Mouse (Mus musculus) regulatory T cell (primary cell): ENCODE data around the gene Gnao1.

ENCODE experiments used
- in situ Hi-C: fragments of 300-600 bp; cut with MboI, MseI; formaldehyde crosslinking; loops from one replicate; pipeline ENCODE4 v1.15.1; 2025; ENCODE audit warnings: high pct_unique_total_duplicates

The Gnao1 gene

DNA sequence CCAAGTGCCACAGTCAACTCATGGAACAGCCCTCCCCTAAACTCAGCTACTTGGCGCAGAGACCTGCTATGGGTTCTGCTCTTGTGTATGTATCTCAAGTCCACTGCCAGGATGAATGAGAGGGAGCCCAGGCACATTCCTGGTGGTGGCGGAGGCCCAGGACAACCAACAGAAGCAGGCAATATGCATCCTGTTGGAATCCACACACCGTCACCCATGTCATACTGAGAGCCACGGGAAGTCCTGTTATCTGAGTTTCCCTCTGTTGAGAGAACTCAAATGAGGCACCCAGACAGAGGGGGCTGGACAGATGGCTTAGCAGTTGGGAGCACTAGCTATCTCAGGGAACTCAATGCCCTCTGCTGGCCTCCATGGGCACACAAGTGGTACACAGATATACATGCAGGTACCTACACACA is 131.9 kb downstream of the Gnao1 start:
- in situ Hi-C loops, result no loop called here

DNA sequence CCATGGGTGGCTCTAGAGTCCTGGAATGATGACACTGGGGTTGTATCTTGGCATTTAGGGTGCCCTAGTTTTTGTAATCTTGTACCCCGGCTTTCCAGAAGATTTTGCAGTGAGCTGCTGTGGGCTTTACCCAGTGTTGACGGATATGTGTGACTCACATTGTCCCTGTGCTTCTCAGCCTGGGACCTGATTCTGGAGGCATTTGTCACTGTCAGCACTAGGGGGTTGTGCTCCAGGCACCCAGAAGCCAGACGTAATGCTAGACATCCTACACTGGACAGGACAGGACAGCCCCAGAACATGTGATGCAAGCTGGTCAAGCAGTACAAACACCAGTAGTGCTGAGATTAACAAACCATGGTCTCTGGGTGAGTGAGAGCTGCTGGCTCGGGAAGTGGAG is 136.0 kb downstream of the Gnao1 start:
- in situ Hi-C loops, result no loop called here

DNA sequence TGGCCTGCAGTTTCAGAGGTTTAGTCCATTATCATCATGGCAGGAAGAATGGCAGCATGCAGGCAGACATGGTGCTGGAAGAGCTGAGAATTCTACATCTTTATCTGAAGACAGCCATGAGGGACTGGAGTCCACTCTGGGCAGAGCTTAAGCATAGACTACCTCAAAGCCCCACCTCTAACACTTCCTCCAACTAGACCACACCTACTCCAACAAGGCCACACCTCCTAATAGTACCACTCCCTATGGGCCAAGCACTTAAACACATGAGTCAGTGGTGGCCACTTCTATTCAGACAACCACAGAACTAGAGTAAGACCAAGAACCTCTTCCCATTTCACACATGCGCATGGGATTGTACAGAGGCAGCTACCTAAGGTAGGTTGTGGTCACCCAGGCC is 136.6 kb downstream of the Gnao1 start:
- in situ Hi-C loops, result no loop called here

DNA sequence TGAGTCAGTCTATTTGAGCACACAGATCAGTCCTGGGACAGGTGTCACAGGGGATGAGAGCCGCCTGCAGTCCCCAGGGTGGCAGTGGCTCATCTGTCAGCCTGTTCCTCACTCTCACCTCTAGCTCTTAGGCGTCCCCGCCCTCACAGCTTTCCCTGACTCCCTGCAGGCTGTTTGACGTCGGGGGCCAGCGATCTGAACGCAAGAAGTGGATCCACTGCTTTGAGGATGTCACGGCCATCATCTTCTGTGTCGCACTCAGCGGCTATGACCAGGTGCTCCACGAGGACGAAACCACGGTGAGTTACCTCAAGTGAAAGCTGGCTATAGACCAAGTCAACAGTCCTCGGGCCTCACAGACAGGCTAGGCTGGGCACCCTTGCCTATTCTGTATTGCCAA is 140.4 kb downstream of the Gnao1 start:
- in situ Hi-C loops, result no loop called here

DNA sequence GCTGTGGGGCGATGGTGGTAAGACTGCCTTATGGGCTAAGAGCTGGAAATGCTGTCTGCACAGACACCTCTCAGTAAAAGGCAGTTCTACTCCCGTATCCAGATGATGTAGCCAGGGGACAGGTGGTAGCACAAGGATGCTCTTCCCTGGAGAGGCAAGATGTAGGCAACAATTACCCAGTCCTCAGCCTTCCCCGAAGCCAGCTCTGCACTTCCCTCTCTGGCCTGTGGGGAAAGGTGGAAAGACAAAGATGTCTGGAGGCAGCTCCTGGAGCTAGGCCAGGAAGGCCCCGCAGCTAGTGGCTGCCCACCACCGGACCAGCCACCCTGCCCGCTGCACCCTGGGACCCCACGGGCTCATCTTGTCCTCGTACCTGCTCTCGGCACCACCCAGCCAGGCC is 142.7 kb downstream of the Gnao1 start:
- in situ Hi-C loops, result no loop called here

DNA sequence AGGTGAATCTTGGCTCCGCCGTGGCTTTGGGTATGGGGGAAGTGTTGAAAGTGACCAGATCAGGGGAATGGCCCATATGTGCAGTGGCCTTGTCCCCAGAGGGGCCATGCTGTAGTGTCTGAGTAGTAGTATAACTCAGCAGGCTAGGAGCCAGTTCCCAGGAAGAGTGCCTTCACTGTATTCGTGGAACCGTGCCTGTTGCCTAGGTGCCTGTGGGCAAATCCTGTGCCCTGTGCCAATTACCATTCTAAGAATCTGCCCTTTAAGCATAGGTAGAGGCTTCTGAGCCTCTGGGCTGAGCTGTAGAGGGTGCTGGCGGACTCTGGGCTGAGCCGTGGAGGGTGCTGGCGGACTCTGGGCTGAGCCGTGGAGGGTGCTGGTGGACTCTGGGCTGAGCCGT is 148.6 kb downstream of the Gnao1 start:
- in situ Hi-C loops, result no loop called here

DNA sequence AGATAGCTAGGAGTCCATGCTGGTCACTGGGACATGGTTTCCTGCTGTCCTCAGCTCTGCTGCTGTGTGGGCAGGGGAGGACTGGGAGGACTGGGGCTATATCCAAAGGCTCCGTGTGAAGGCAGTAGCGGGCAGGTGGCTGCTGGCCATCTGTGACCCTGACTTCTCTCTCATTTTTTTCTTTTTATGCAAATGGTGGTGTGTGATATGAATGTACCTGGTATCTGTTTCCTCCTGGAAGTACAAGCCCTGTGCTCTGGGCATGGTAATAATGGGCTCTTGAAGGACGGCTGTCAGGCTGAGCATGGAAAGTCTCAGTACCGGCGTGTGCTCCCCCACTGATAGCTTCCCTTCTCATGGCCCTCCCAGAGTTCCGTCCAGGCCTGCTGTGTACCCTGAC is 151.1 kb downstream of the Gnao1 start:
- in situ Hi-C loops, result no loop called here

DNA sequence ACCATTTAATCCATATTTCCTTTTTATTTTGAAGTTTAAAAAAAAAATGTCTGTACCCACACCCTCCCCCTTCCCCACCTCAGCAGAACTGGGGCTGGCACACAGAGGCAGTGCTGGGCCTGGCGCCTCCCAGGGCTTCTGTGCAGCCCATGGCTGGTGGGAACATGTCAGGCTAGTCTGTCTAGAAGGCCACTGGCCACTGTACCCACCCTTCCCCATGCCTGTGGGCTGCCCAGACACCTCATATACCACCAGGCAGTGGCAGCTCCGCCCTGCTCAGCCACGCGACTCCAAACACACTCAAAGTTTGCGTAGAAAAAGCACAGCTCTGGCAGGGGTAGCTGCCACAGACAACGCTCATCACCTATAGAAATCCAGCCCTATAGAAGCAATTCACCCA is 158.5 kb downstream of the Gnao1 start:
- in situ Hi-C loops, result no loop called here

DNA sequence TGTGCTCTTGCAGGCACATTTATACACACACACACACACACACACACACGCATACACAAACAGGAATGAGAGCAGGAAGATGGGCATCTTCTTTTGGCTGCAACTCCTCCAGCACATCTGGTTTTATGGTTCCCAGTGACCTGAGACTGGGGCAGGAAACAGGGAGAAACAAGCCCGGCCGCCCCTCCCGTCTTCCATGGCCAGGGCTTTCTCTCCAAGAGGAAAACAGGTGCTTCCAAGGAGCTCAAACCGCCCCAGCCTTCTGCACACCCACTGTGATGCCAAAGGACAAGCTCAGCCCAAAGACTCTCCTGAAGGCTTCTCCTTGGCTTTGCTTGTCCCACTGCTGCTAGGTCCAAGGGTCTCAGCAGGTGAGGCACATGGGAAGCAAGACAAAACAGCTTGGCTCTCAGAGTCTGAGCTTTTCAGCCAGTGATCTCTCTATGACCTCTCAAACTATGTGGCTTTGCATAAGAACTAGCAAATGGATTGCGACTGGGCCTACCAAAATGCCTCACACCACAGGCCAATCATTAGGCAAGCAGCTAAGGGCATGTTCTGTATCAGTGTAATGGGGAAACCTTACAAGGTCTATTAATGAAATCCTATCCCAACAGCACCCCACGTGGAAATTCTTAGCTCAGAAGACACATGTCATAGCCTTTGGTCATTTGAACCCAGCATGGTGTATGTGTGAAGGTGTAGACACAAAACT is 160.0 kb downstream of the Gnao1 start:
- in situ Hi-C loops, result no loop called here

DNA sequence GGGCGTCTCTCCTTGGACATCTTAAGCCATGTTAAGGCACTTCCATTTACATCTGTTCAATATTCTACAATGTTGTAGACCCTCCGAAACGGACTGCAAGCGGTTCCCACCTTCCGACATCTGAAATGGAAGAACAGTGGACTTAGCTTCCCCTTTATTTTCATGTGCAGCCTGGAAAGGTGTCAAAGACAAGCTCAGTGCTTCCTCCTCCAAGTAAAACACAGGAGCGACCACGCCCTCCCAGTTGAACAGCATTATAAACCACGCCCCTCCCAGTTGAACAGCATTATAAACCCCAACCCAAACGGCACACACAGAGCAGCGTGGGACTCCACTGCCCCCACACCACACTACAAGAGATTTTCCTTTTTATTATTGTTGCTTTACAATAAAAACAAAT is 161.7 kb downstream of the Gnao1 start:
- in situ Hi-C loops, result no loop called here

DNA sequence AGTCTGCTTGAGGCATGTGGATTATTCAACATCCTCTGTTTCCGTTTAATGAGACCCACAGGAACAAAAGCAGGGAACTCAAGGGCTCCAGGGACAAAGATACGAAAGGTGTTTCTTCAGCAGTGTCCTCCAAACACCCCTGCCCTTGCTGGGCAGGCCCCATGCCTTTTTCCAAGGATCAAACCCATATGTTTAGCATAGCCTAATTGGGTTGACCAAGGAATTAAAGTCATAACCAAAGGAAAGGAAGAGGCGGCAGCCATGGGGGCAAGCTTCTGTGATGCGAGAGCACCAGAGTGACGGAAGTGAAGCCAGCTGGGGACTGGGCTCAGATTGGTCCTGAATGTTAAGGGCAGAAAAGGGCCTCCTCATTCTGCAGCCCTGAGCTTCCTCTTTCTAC is 162.4 kb downstream of the Gnao1 start:
- in situ Hi-C loops, result no loop called here

DNA sequence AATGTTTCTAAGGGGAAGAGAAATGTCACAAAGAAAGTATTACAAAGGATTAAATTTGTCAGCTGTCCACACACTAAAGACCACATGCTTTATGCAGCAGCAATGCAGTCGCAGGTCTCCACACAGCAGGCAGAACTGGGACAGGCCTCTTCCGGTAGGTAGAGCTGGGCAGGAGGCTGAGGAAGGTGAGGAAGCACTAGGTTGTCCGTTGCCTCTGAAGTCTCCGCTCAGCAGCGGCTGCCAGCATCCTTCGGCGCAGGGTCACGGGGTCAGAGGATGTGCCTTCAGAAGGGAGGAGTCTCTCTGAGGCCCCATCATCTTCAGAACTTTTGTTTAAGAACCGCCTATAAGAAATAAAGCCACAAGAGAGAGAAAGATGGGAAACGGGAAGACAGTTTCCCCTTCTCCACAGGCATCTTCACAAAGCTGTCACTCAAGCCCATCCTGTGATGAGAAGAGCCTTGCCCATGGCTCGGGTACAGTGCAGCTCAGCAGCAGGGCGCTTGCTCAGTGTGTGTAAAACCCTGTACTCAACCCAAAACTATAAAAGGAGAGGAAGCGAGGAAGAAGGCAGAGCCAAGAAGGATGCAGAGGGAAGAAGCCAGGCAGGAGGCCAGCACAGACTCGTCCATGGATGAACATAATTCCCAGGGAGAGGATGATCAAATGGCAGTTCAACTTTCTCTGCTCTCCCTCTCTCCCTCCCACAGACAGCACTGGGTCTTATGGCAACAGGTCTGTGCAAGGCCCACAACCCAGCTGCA is 163.4 kb downstream of the Gnao1 start:
- in situ Hi-C loops, result no loop called here

DNA sequence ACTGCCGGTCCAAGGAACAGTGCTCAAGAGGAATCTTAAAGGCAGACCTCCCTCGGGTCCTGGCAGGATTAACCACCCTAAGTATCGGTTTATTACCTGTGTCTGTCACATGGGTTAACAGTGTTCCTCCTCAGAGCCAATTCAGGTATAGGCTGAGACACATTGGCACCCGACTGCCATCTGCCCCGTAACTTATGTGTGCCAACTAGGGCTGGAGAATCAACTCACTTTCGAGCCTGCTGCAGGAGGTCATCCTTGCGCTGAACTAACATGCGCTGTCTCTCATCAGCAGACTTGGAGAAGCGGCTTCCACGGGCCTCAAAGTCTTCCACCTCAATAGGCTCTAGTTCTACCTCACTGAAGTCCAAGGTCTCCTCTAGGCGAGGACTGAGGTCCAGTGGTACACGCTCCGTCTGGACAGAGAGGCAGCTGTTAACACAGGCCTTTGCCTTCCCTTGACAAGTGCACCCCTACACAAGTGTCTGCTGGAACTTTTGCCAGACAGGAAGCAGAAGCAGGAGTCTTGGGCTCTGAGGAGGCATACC is 164.1 kb downstream of the Gnao1 start:
- in situ Hi-C loops, result no loop called here

DNA sequence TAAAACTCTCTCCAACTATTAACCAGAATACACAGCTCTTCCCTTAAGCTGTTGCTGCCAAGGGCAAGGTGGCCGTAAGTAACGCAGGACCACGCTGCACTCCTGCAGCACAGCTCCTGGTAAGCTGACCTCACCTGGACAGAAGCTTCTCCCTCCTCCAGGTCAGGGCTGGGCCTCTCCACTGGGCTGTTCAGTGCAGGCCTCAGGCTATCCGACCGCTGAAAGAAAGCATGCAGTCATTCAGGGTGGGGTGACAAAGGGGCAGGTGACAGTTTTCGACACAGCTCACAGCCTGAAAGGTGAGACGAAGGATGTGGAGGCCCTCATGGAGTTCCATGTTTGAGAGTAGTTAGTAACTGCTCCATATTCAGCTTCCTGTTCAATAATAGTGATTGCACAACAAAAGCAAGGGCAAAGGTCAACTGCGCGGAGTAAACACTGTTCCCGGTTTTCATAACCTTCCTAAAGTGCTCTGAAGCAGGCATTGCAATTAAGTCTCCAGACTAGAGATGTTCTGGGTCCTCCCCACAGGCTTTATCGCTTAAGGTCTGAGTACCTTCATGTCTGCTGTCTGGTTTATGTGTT is 164.9 kb downstream of the Gnao1 start:
- in situ Hi-C loops, result no loop called here

DNA sequence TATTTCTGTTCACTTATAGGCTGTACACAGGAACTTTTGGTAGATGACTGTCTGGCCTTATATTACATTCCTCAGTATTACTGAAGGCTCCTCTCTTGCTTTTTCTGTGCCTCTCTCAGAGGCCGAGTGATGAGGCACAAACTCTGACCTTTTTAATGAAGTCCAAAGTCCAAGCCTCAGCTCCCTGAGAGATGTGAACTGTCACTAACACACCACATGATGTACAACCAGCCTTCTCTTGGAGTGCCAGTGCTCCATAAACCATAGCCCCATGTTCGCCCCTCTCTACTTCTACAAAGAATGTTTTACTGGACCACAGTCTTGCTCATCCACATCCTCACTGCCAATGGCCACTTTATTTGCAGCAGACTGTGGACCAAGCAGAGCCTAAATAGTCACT is 165.6 kb downstream of the Gnao1 start:
- in situ Hi-C loops, result no loop called here

DNA sequence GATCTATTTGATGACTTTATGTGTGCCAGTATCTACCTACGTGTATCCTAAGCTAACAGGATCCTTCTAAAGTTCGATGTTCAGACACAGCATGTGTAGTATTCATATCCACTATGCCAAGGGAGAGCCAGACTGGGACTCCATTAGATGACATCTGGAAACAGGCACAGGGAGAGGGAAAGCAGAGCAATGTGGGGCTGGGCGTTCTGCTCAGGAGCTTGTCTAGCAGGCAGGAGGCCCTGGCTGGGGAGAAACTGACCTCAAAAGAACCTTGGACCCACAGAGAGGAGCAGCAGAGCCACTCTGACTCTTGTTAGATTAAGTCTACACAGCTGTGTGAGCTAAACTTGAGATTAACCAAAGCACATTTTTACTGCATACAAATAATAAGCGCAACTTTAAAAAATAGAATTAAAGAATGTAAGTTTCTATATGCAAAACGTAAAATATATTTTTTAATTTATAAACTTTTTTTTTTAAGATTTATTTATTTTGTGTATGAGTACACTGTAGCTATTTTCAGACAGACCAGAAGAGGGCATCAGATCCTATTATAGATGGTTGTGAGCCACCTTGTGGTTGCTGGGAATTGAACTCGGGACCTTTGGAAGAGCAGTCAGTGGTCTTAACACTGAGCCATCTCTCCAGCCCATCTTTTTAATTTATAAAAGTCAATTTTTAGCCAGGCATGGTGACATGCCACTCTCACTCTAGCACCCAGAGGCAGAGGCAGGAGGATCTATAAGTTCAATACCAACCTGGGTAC is 166.9 kb downstream of the Gnao1 start:
- in situ Hi-C loops, result no loop called here

DNA sequence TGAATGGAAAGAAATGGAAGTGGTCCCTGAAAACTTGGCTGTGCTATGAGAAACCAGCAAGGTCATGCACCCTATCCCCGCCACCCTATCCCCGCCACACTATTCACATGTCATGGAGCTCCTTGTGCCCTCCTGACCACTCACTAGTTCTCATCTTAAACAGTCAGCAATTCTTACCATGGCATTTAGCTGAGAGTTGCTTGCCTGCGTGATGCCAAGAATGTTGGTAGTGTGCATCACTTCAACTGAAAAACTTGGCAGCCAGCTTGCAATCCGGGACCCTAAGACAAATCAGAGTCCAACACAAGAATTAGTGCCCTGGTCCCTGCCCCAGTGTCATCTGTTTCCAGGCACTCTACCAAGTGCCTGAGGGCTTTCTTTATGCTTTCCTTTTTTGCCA is 170.4 kb downstream of the Gnao1 start:
- in situ Hi-C loops, result loop anchor here (10.0 kb wide), 1 partner anchor 1785 kb away; no protein-coding TSS in a partner anchor

DNA sequence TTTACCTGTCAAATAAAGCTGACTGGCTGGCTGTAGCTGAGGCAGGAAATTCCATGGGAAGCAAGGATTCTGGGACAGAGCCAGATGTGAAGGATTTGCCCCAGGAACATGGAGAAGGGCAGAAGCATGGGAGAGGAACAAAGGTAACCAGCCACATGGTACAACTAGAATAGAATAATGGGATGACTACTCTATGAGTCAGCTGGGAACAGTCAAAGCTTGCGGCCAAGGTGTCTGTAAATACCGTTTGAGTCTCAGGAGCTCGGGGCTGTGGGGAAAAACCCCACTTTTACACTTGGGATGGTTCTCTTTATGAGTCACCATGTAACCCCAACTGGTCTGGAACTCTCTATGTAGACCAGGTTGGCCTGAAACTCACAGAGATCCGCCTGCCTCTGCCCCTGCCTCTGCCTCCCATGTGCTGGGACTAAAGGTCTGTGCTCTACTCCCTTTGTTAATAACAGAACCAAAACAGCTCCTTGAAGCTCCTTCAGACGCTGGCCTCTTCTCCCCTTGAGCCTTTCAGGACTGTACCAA is 172.0 kb downstream of the Gnao1 start:
- in situ Hi-C loops, result loop anchor here (10.0 kb wide), 1 partner anchor 1787 kb away; no protein-coding TSS in a partner anchor

DNA sequence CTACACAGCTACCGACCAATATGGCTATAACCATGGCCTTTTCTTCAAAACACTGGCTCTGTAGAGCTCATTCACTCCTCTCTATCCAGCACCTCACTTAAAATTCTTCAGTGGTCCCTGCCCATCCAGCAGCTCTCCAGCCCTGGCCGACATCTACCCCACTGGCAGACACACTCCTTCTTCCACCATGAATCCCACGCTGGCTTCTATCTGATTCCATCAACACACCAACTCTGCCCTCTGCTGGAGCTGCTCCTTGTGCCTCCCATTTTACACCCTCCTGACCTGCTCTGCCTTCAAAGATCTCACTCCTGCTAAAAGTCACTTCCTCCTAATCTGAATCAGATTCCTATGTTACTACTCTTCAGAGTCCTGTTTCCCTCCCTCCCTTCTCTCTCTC is 174.1 kb downstream of the Gnao1 start:
- in situ Hi-C loops, result loop anchor here (10.0 kb wide), 1 partner anchor 1789 kb away; no protein-coding TSS in a partner anchor

DNA sequence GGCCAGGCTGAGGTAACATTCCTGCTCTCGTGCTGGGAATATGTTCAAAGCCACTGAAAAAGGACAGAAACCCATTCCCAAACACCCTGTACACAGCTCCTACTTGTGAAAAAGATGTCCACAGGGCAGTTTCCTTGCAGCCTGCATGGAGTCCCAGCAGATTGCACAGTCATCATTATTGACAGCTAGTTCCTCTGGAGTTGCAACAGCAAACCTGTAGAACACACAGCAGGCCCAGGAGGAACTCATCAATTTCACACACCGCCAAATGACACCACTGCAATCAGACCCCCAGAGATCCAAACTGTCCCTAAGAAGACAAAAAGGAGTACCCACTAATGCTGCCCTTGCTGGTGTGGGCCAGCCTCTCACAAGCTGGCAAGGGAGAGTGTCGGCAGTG is 175.0 kb downstream of the Gnao1 start:
- in situ Hi-C loops, result loop anchor here (10.0 kb wide), 1 partner anchor 1790 kb away; no protein-coding TSS in a partner anchor

DNA sequence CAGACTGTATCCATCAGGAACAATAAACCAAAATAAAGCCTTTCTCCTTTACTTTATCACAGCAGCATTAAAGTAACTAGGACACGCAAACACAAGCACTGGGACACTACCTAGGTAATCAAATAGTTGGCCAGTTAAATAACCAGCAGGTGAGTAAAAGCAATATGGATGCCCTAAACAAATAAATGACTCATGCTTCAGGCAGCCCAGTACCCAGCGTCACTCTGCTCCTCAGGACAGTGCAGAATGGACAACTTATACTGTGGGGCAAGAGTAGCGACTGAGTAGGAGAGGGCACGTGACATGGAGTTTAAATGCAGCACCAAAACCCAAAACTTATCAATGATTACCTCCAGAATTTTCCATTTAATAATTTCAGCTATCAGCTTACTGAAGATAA is 180.0 kb downstream of the Gnao1 start:
- in situ Hi-C loops, result loop anchor here (10.0 kb wide), 1 partner anchor 1795 kb away; no protein-coding TSS in a partner anchor
